Comparison of ENCODE assay signal across 26 mouse cellular contexts in the genomic region with DNA sequence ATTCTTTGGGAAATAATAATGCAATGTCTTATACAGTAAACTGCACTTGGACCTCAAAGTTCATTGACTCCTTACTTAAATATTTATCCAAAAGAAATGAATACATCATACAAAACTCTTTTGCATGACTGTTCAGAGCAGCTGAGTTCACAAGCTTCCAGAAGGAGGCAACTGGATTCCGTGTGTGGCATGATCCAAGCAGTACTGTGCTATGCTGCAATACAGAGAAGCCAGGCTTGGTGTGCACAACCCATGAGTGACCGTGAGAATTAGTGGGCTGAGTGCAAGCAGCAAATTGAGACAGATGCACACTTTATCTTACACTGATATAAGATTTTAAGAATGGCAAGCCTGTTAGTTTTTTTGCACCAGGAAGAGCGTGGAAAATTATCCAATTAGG.
"Had no signal": no experiment of that assay in that cellular context is flagged by ENCODE, and none has a peak within 500 bp of the region (broad histone marks: within the 10 kb centered on the region; RNA-seq: fewer than 3 reads in every experiment).

No protein-coding gene starts in this region.

- H3K4me1 ChIP-seq: heart, embryonic 10.5 days; heart, embryonic 12.5 days; hindbrain, embryonic 10.5 days; hindbrain, embryonic 12.5 days; kidney, embryonic 15.5 days; limb, embryonic 13.5 days; limb, embryonic 15.5 days; liver, embryonic 12.5 days had no signal

- H3K4me3 ChIP-seq: gastrocnemius, adult 2 months; heart, embryonic 10.5 days; heart, embryonic 12.5 days; hindbrain, embryonic 10.5 days; hindbrain, embryonic 12.5 days; kidney, embryonic 15.5 days; limb, embryonic 13.5 days; limb, embryonic 15.5 days; liver, embryonic 12.5 days had no signal

- H3K36me3 ChIP-seq: heart, embryonic 10.5 days; heart, embryonic 12.5 days; hindbrain, embryonic 10.5 days; hindbrain, embryonic 12.5 days; kidney, embryonic 15.5 days; limb, embryonic 13.5 days; limb, embryonic 15.5 days; liver, embryonic 12.5 days had no signal

- ATAC-seq: hindbrain, embryonic 16.5 days; inflammation-experienced regulatory T-cells, adult 6 months; liver, embryonic 12.5 days had no signal

- H3K9me3 ChIP-seq: heart, embryonic 10.5 days; heart, embryonic 12.5 days; hindbrain, embryonic 10.5 days; hindbrain, embryonic 12.5 days; kidney, embryonic 15.5 days; limb, embryonic 13.5 days; limb, embryonic 15.5 days; liver, embryonic 12.5 days had no signal

- H3K27ac ChIP-seq: gastrocnemius, adult 2 months; heart, embryonic 10.5 days; hindbrain, embryonic 10.5 days; hindbrain, embryonic 12.5 days; hindbrain, embryonic 14.5 days; kidney, embryonic 15.5 days; kidney, postnatal 0 days; limb, embryonic 13.5 days; limb, embryonic 15.5 days; liver, embryonic 12.5 days had no signal

- H3K9ac ChIP-seq: heart, embryonic 12.5 days; hindbrain, embryonic 12.5 days; hindbrain, embryonic 14.5 days; kidney, embryonic 15.5 days; limb, embryonic 13.5 days; limb, embryonic 15.5 days; liver, embryonic 12.5 days had no signal

- DNase-seq: gastrocnemius, adult 2 months; gastrocnemius, postnatal 10 days; gastrocnemius, postnatal 25 days; heart, adult 18-20 months; heart, postnatal 10 days; heart, postnatal 4 days; kidney, adult 11 months; kidney, adult 2 months; kidney, adult 9 months; kidney, postnatal 14 days; kidney, postnatal 36 days; layer of hippocampus, adult 9-11 months; layer of hippocampus, postnatal 36 days; left cerebral cortex, postnatal 4 days had no signal

- H3K27me3 ChIP-seq: heart, embryonic 12.5 days; hindbrain, embryonic 12.5 days; kidney, embryonic 15.5 days; limb, embryonic 13.5 days; limb, embryonic 15.5 days; liver, embryonic 12.5 days had no signal

- H3K4me2 ChIP-seq: heart, embryonic 12.5 days; hindbrain, embryonic 12.5 days; hindbrain, embryonic 14.5 days; kidney, embryonic 15.5 days; limb, embryonic 13.5 days; limb, embryonic 15.5 days; liver, embryonic 12.5 days had no signal
